Mouse (Mus musculus) liver, embryonic 14.5 days (tissue): ENCODE results near the gene Ptprn2. TPM values are rescaled to one million over a fixed set of nuclear protein-coding genes. Genes with fewer than 3 reads are reported as not detected.
"Not testable (repeated sequence)": the region's sequence is repeated elsewhere in the genome, so short reads cannot be mapped to it uniquely, and the experiment has no call there.

ENCODE experiments used
- ATAC-seq: fragments of 200-750 bp; cut with Nextera tagmentation; 2 replicates; pipeline ENCODE4 v1.8.0; 2017; ENCODE audit warnings: moderate number of reproducible peaks, mild to moderate bottlenecking, moderate library complexity; ENCODE audit not compliant: insufficient read depth
- DNase-seq, 3 experiments: peaks; one replicate each; pipeline ENCODE4 v3.0.0-alpha.2; 2012 to 2013; ENCODE audit warnings: low read depth in 3 of 3, low spot score in 3 of 3
- H3K27ac ChIP-seq: fragments of 300-500 bp; sonication (generic); 2 replicates; pipeline ENCODE4 v1.5.1; 2014; ENCODE audit warnings: moderate library complexity, mild to moderate bottlenecking, control low read depth, inconsistent platforms
- H3K27me3 ChIP-seq: fragments of 300-500 bp; sonication (generic); 2 replicates; pipeline ENCODE4 v1.6.1; 2014; ENCODE audit warnings: mild to moderate bottlenecking, low read length, moderate library complexity; ENCODE audit not compliant: control insufficient read depth, insufficient read depth
- H3K36me3 ChIP-seq: fragments of 300-500 bp; sonication (generic); replicated peaks from 2 replicates; pipeline ENCODE4 v1.6.1; 2014; ENCODE audit warnings: low read depth; ENCODE audit not compliant: control insufficient read depth, insufficient read depth
- H3K4me1 ChIP-seq, 2 experiments: fragments of 200-500 bp in 1 of 2; fragments of 300-500 bp in 1 of 2; sonication (generic) in 1 of 2; replicated peaks; 2 replicates each; pipeline ENCODE4 v1.6.1; 2012 to 2014; ENCODE audit warnings: antibody characterized with exemption in 1 of 2, inconsistent platforms in 1 of 2, low read length in 1 of 2; ENCODE audit not compliant: control insufficient read depth in 2 of 2, insufficient read depth in 2 of 2
- H3K4me2 ChIP-seq: fragments of 300-500 bp; sonication (generic); 2 replicates; pipeline ENCODE4 v1.6.1; 2014; ENCODE audit warnings: low read depth, mild to moderate bottlenecking, control low read depth, moderate library complexity
- H3K4me3 ChIP-seq, 2 experiments: fragments of 200-500 bp in 1 of 2; fragments of 300-500 bp in 1 of 2; sonication (generic) in 1 of 2; 2 replicates each; pipeline ENCODE4 v1.5.1; 2012 to 2014; ENCODE audit warnings: low read depth in 2 of 2, low read length in 2 of 2, mild to moderate bottlenecking in 2 of 2, control low read depth in 1 of 2, inconsistent platforms in 1 of 2, moderate library complexity in 1 of 2; ENCODE audit not compliant: insufficient read depth in 1 of 2
- H3K9ac ChIP-seq: fragments of 300-500 bp; sonication (generic); replicated peaks from 2 replicates; pipeline ENCODE4 v1.6.1; 2014; ENCODE audit warnings: mild to moderate bottlenecking, control low read depth, moderate library complexity
- H3K9me3 ChIP-seq: fragments of 300-500 bp; sonication (generic); 2 replicates; pipeline ENCODE4 v1.6.1; 2016; ENCODE audit warnings: low read length, mixed read lengths; ENCODE audit not compliant: control insufficient read depth
- CTCF ChIP-seq: IDR thresholded peaks from 2 replicates; pipeline ENCODE4 v1.5.1; 2016; ENCODE audit warnings: antibody characterized with exemption, low read depth, control low read depth
- EP300 ChIP-seq: IDR thresholded peaks from 2 replicates; pipeline ENCODE4 v1.6.1; 2016; ENCODE audit warnings: antibody characterized with exemption, low read depth
- WGBS: fragments of 180-500 bp; shearing (Covaris S2); extraction: QIAGEN DNeasy Blood & Tissue Kit; methylation state at CpG from one replicate; pipeline ENCODE4 v1.1.7; 2014; ENCODE audit not compliant: insufficient replicate concordance; 5-methylcytosine and 5-hydroxymethylcytosine counted together
- polyA plus RNA-seq, 2 experiments: library from polyadenylated mRNA; depleted of rRNA in 1 of 2; stranded (reverse) in 1 of 2; unstranded in 1 of 2; fragments of >200 nt; fragmentation: Nextera tagmentation in 1 of 2; extraction: Ambion mirVana in 1 of 2; gene quantifications; 2 replicates each; pipeline versions ENCODE4 v1.2.1 to v1.2.3; 2012 to 2014

Ptprn2 gene
- polyA plus RNA-seq, 2 experiments = 0.04 TPM; not detected in 1

DNA sequence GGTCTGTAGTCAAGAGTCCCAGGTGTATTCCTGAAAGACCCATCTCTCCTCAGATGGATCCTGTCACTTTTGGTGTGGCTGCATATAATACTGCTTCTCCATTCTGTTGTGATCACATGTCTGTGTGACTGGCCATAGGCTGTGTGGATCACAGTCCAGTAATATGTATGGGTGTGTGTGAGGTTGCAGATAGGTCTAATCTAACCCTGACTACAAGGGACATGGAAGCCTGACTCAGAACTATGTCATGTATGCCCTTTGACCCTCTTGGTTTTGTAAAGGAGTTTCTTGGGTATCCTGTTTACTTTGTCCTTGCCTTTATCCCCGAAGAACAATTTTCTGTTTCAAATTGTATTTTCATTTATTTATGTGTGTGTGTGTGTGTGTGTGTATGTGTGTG lies 27.0 kb downstream of the Ptprn2 start:
- H3K4me1 ChIP-seq = no peaks in the 10 kb centered on the region
- H3K4me3 ChIP-seq = no peak overlapping the region
- H3K36me3 ChIP-seq = no peaks in the 10 kb centered on the region
- no peaks in the 10 kb centered on the region for H3K9me3 ChIP-seq
- ATAC-seq (no peak), DNase-seq (no peak)
- no peak overlapping the region for H3K4me2 ChIP-seq
- no peak overlapping the region for H3K27ac ChIP-seq
- no peak overlapping the region for H3K9ac ChIP-seq
- no peaks in the 10 kb centered on the region for H3K27me3 ChIP-seq
- 48% methylated on average over 1 of the region's 1 CpGs for WGBS
- TF ChIP-seq EP300 = no peak
- TF ChIP-seq CTCF = no peak

- not testable (repeated sequence) for H3K27ac ChIP-seq, H3K4me1 ChIP-seq, H3K36me3 ChIP-seq, H3K9me3 ChIP-seq, DNase-seq, H3K4me3 ChIP-seq, H3K27me3 ChIP-seq, H3K9ac ChIP-seq, H3K4me2 ChIP-seq, ATAC-seq
- WGBS = 52% methylated on average over 2 of the region's 2 CpGs
These were observed 28.3 kb downstream of the Ptprn2 start for GRCm38 (mm10) chr12:116513788-116514187.

GRCm38 (mm10) chr12:116515824-116516223 lies 30.3 kb downstream of the Ptprn2 start:
- no peak for TF ChIP-seq EP300
- no peak for TF ChIP-seq CTCF
- Histone ChIP-seq H3K27me3 (no peaks in the 10 kb centered on the region), H3K4me1 (no peaks in the 10 kb centered on the region), H3K4me3 (no peak overlapping the region), H3K27ac (no peak overlapping the region), H3K36me3 (no peaks in the 10 kb centered on the region), H3K4me2 (no peak overlapping the region), H3K9ac (no peak overlapping the region), H3K9me3 (no peaks in the 10 kb centered on the region)
- ATAC-seq (no peak), DNase-seq (no peak)

DNA sequence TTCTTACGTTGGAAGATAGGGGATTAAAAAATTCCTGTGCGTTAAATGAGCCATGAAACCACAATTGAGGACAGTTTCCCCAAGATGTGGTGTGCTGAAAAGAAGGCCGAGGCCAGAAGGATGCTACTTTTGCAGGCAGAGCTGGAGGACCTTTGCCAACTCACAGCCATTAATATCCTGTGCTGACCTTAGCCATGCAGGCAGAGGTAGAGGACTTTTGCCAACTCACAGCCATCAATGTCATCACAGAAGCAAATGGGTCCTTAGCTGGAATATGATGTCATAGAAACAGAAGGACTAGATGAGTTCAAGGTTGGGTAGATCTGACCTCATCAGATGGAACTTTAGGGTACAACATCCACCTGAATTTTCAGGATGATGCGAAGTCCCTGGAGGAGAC lies 43.3 kb downstream of the Ptprn2 start:
- Histone ChIP-seq H3K27ac (no peak overlapping the region), H3K36me3 (no peaks in the 10 kb centered on the region), H3K4me2 (no peak overlapping the region), H3K4me3 (no peak overlapping the region), H3K4me1 (no peaks in the 10 kb centered on the region), H3K9me3 (no peaks in the 10 kb centered on the region), H3K9ac (no peak overlapping the region), H3K27me3 (no peaks in the 10 kb centered on the region)
- TF ChIP-seq EP300 (no peak), CTCF (no peak)
- no peak for ATAC-seq
- WGBS = 47% methylated on average over 4 of the region's 4 CpGs
- DNase-seq = no peak

DNA sequence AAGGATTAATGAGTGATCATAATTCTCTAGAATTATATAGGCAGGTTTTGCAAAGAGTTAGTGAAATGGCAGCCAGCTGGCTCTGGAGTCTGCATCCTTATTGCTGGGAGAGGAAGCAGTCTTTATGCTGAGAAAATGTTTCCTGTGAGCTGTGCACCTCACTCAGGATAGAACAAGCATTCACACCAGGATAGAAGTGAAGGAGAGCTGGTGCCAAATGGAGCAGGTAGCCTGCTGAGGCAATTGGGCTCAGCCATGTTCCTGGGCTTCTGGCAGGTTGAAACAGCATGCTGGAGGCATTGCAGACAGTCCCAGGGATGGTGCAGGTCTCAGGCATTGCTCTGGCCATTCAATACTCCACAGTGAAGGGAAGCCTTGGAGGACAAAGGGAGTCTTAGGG lies 47.8 kb downstream of the Ptprn2 start:
- Histone ChIP-seq H3K27ac (no peak overlapping the region), H3K9me3 (no peaks in the 10 kb centered on the region), H3K4me1 (no peaks in the 10 kb centered on the region), H3K4me2 (no peak overlapping the region), H3K36me3 (no peaks in the 10 kb centered on the region), H3K4me3 (no peak overlapping the region), H3K27me3 (no peaks in the 10 kb centered on the region), H3K9ac (no peak overlapping the region)
- DNase-seq = no peak
- no peak for TF ChIP-seq EP300
- TF ChIP-seq CTCF = no peak
- ATAC-seq = no peak

- no peak overlapping the region for H3K9ac ChIP-seq
- no peaks in the 10 kb centered on the region for H3K36me3 ChIP-seq
- no peaks in the 10 kb centered on the region for H3K9me3 ChIP-seq
- no peak overlapping the region for H3K4me3 ChIP-seq
- TF ChIP-seq EP300 (no peak), CTCF (no peak)
- no peak overlapping the region for H3K4me2 ChIP-seq
- H3K27ac ChIP-seq = no peak overlapping the region
- DNase-seq (no peak), ATAC-seq (no peak)
- H3K4me1 ChIP-seq = no peaks in the 10 kb centered on the region
- no peaks in the 10 kb centered on the region for H3K27me3 ChIP-seq
- 55% methylated on average over 1 of the region's 1 CpGs for WGBS
These were observed 53.8 kb downstream of the Ptprn2 start for GRCm38 (mm10) chr12:116539305-116539704.
